Mouse (Mus musculus) colon, adult 2 months (tissue): Measurements from ENCODE around the gene Xab2. TPM values are rescaled to one million over a fixed set of nuclear protein-coding genes. Genes with fewer than 3 reads are reported as not detected.

Experiments used
- polyA plus RNA-seq: library from polyadenylated mRNA; depleted of rRNA; stranded (reverse); fragments of >200 nt; gene quantifications from 2 replicates; pipeline ENCODE4 v1.2.3, GENCODE M21; 2012; rRNA removed

Gene Xab2
- 48.7 and 54.3 TPM in 2 replicates for polyA plus RNA-seq

DNA sequence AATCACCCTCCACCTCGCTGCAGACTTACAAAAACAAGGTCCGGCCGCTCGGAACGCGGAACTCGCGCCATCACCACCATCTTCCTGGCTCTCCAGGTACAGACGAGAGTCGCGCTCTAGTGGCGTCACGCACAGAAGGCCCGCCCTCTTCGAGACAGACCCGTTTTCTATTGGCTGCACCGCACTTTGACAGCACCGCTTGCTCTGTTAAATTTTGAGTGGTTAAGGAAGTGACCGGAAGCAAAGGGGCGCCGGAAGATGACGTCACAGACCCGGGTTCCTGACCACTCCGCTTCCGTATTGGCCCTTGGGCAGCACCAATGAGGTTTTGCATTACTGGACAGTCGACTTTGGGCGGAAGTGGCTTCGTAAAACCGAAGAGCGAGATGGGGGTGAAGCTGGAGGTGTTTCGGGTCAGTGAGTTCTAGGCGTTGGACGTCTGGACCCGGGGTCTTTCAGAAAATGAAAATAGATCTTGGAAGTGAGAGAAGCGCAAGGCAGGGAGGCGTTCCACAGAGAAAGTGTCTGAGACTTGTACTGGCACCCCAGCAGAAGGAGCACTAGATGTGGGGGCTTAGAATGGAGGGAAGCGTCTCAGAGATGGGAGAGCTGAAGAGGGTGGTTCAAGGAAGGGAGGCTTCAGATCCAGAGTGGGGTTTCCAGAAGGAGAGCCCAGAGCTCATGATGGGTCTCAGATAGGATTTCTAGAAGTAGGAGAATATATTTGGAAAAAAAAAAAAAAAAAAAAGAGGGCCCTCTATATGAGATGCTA lies at the start of gene Xab2, which contains the start of gene Pet100:
Xab2 (minus strand) TSS at position 118 of the 772 bp plus-strand sequence.
Pet100 (plus strand) TSS at position 350 of the 772 bp plus-strand sequence.

DNA sequence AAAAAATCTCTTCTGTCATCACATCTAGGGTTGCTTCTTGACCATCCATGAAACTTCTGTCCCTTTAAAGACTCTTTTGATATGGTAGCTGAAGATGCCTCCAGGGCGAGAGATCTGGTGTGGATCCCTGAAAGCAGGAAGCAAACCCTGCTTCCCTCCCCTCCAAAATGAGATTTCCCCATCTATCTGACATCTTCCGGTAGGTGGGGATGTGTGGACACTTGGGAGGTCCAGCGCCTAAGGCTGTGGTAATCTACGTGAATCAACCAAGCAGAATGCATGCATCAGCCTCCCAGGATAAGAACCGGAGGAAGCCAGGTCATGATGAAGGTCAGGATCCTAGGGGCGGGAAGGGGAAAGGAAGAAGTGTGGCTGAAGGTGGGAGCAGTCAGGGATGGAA lies 44.4 kb upstream of the Xab2 start, which contains the start of gene Mcemp1:
Mcemp1 (plus strand) TSS at position 248 of the 400 bp plus-strand sequence.

DNA sequence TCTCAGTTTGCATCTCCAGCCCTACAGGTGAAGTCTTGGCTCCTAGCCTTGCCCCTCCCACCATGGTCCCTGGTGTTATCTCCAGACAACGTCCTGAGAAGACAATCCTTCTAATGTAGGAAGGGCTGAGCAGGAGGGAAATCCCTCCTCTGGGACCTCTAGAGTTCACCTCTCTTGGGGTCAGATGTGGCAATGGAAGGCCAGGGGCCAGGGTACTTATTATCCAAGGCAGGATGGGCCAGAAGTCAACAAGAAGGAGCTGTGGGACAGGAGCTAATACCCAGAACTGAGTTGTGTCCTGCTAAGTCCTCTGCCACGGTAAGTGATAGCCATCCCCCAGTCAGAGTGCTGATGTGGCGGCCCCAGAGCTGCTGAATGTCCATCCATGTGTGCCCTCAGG lies 34.4 kb upstream of the Xab2 start, which contains the start of gene Retn:
Retn (plus strand) TSS at position 245 of the 400 bp plus-strand sequence.

DNA sequence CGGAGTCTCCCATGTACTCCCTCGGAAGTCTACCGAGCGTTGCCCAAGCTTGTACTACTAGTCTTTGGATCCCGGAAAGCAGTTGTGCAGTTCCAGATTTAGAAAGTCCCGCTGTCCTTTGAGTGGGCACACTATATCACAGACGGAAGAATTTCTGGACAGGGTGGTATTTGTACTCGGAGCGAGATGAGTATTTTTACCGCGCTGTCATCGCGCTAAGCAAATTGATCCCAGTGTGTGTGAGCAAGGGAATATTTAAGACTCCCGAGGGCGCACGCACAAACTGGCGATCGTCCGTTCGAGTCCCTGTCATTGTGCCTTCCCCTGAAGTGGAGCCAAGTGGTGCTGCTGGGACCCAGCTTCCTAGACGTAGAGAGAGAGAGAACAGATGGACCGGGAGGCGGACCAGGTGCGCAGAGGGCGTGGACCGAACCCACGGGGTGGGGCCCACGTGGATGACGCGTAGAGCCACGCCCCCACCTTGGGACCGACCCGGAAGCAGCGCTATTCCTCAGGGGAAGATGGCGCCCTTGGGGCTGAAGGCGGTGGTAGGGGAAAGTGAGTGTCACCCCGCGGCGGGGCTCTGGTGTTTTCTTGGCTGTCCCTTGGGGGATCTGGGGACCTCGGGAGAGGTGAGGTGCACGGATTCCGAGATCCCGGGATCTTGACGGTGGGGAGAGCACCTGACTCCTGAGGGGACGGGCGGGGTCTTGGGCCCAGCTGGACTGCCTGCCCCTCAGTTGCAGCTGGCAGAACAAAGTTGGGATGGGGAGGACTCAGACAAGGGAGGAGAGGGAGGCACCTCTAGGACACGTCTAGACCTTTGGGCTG lies 9.7 kb upstream of the Xab2 start, which contains the start of gene Stxbp2:
Stxbp2 (plus strand) TSS at position 309 of the 831 bp plus-strand sequence.

DNA sequence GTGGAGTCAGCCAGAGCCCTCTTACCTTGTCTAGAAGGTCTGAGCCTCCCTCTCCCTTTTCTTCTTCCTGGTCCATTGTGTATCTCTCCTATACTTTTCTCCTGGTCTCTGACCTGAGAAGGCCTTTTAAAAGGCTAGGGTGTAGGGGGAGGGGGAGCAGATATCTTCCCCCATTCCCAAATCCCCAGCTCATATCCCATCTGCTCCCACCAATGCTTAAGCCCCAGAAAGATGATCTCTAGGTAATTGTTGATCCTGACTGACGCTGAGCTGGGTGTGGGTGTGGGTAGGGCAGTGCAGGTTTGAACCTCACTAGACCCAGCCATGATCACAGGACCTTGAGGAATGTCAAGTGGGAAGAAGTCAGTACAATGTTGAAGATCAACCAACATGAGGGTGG lies 4.3 kb upstream of the Xab2 start, which contains the start of gene Pcp2:
Pcp2 (minus strand) TSS at position 101 of the 400 bp plus-strand sequence.

DNA sequence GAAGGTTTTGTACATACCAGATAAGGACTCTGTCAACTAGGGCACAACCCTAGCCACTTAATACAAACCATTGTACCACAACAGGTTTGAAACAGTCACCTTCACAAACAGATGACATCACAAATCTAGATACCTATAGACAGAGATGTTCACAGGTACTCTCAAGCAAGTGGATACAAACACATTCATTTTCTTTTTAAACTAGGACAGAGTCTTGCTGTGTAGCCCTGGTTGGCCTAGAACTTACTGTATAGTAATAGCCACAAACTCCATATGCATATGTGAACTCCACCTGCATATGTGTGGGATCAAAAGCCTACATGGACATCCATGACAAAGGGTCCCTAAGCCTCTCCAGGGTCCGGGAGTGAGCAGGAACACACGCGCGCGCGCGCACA lies 34.1 kb downstream of the Xab2 start, which contains the start of gene Camsap3:
Camsap3 (plus strand) TSS at position 301 of the 398 bp plus-strand sequence.

DNA sequence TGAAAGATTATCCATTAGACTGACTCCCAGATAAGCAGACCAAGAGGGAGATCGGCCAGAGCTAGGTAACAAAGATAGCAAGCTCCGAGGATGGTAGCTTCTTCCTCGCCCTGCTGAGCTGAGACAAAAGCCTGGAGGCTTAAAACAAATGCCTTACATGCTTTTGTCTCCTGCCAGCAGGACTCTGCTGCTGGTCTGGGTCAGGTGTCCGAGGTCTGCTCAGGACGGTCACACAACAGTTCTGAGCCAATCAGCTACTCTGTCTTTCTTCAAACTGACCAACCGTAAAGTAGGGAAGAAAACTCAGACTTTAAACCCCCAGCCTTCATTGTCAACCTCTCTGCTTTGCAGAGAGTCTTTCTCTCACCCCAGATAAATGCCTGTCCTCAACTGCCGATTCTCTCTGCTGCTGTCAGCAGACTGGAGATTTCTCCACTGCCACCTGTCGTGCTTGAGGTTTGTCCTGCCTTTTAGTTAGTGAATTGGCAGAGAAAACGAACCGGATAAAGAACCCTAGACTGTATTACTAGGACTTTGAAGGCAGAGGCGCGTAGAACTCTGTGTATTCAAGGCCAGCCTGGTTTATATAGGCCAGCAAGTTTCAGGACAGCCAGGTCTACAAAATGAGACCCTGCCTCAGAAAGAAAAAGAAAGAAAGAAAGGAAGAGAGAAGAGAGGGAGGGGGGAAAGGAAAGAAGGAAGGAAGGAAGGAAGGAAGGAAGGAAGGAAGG lies 53.3 kb downstream of the Xab2 start, which contains the start of gene C330021F23Rik:
C330021F23Rik (plus strand) TSS at position 350 of the 731 bp plus-strand sequence.

Other genes with a start within 250 kb of the Xab2 start
- gene Arhgef18, start 228.3 kb downstream of the Xab2 start, polyA plus RNA-seq: 61.7 and 63.8 TPM in 2 replicates
- gene Pex11g, start 153.6 kb downstream of the Xab2 start, polyA plus RNA-seq: 14.6 and 17.2 TPM in 2 replicates
- gene Tex45, start 150.5 kb downstream of the Xab2 start, polyA plus RNA-seq: 0.19 TPM in 1 of 2 replicates, not detected in the other
- 47.9 and 52.0 TPM in 2 replicates for gene Zfp358, start 128.2 kb downstream of the Xab2 start, polyA plus RNA-seq
- 326 and 619 TPM in 2 replicates for gene Mcoln1, start 120.9 kb downstream of the Xab2 start, polyA plus RNA-seq
- gene Pnpla6, start 105.9 kb downstream of the Xab2 start, polyA plus RNA-seq: 73.1 and 77.5 TPM in 2 replicates
- gene C330021F23Rik, start 53.3 kb downstream of the Xab2 start, polyA plus RNA-seq: 0.12 and 4.0 TPM in 2 replicates
- gene Camsap3, start 34.0 kb downstream of the Xab2 start, polyA plus RNA-seq: 93.5 and 97.2 TPM in 2 replicates
- 3.6 and 4.7 TPM in 2 replicates for gene Pet100, start 232 bp upstream of the Xab2 start, polyA plus RNA-seq
- not detected in 2 replicates for gene Pcp2, start 4.2 kb upstream of the Xab2 start, polyA plus RNA-seq
- gene Stxbp2, start 9.6 kb upstream of the Xab2 start, polyA plus RNA-seq: 222 and 231 TPM in 2 replicates
- 3.7 and 5.5 TPM in 2 replicates for gene Retn, start 34.5 kb upstream of the Xab2 start, polyA plus RNA-seq
- 0.33 and 0.41 TPM in 2 replicates for gene Mcemp1, start 44.4 kb upstream of the Xab2 start, polyA plus RNA-seq
- 0.50 and 4.1 TPM in 2 replicates for gene Fcor, start 51.0 kb upstream of the Xab2 start, polyA plus RNA-seq
- 25.1 and 37.8 TPM in 2 replicates for gene Trappc5, start 55.0 kb upstream of the Xab2 start, polyA plus RNA-seq
- gene Fcer2a, start 72.9 kb upstream of the Xab2 start, polyA plus RNA-seq: 1.3 and 1.8 TPM in 2 replicates
- not detected in 2 replicates for gene Clec4g, start 99.3 kb upstream of the Xab2 start, polyA plus RNA-seq
- gene Cd209a, start 127.7 kb upstream of the Xab2 start, polyA plus RNA-seq: 0.93 TPM in 1 of 2 replicates, not detected in the other
- not detected in 2 replicates for gene Cd209e, start 233.0 kb upstream of the Xab2 start, polyA plus RNA-seq